Mouse (Mus musculus): Measurements from ENCODE around the gene Zfp366. TPM values are rescaled to one million over a fixed set of nuclear protein-coding genes. Genes with fewer than 3 reads are reported as not detected.

Gene Zfp366
- total RNA-seq, 2 experiments from 2014 or later = 7.5 to 12.1 TPM

DNA sequence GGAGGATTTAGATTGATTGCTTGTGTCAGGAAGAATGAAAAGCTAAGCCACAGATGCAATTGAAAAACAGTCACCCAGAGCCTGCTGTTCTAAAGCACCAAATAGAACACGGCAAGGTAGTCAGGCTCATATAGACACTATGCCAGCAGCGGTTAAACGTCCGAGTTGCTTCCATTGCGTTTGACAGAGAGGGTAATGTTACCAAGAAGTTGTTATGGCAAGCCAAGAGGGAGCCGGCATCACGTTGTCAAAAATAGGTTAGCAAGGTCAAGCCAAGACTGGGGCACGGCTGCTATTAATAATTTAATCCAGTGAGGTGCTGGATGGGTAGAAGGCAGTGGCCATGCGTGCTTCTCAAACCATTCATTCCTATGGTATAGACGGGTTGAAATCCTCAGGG, 950 bp downstream of the Zfp366 start:
- intact Hi-C loops (cut with DNase I) = no loop called here
- DNase-seq = peak in 1 of 2 experiments; percentile 44

GRCm38 (mm10) chr13:99186138-99186853, 1.7 kb downstream of the Zfp366 start:
- no peak for DNase-seq
- intact Hi-C loops (cut with DNase I) = no loop called here

DNA sequence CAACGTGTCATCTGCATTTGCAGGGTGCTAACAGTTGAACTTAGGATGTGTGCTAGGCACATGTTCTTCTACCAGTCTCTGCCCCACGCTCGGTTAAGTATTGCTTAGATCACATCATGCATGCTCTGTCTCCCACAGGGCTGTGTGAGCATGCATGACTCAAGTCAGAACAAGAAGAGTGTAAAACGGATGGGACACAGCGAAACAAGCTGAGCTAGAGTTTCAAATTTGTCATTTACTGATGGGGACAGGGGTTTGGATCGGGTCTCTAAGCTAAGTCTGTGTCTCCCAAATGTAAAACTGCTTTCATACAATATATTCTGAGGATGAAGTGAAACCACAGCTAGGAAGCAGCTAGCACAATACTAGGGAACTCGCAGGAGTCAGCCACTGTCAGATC, 2.2 kb downstream of the Zfp366 start:
- no peak for DNase-seq
- intact Hi-C loops (cut with DNase I) = no loop called here

GRCm38 (mm10) chr13:99187456-99187855, 2.8 kb downstream of the Zfp366 start:
- DNase-seq = no peak
- intact Hi-C loops (cut with DNase I) = no loop called here

GRCm38 (mm10) chr13:99188625-99189024, 4.0 kb downstream of the Zfp366 start:
- intact Hi-C loops (cut with DNase I) = loop anchor here (1.0 kb wide), 1 partner anchor 50 kb away; no protein-coding TSS in a partner anchor

GRCm38 (mm10) chr13:99189671-99190070, 5.0 kb downstream of the Zfp366 start:
- no peak for DNase-seq
- intact Hi-C loops (cut with DNase I) = loop anchor here (1.0 kb wide), 1 partner anchor 49 kb away; no protein-coding TSS in a partner anchor

More at GRCm38 (mm10) chr13:99188625-99189024, 4.0 kb downstream of the Zfp366 start:
- no peak for DNase-seq

DNA sequence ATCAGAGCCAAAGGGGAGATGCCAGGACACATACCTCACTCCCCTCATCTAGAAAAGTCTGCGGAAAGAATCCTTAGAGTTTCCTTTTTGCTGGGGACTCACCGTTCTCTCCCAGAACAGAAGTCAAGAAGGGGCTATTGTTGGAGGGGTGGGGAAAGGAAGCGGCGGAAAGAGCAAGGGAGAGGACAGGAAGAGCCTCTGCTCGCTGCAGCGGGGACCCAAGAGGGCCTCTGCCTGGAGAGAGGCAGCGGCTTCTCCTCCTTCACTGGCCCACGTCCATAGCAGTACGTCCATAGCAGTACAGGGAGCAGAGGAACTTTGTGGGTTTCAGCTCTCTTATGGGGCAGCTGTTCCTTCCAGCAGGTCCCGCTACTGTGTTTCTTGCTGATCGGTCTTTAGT, 5.8 kb downstream of the Zfp366 start:
- peak in 1 of 2 experiments; percentile 66 for DNase-seq
- intact Hi-C loops (cut with DNase I) = no loop called here

DNA sequence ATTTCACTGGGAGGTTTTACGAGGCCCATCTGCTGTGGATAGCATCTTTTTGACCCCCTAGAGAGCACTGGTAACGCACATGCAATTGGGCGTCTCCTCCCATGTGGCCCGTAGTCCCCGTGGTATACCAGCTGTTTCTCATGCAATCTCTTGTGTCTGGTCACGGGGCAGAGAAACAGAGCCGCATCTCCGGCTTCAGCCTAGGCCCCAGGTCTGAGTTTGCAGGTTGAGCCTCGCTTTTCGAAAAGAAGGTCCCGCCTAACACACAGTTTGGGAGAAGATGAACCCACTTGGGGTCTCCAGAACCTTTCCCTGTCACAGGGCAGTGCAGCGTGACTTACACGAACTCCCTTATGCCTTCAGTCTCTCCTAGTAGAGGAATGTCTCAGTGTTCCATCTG, 6.4 kb downstream of the Zfp366 start:
- DNase-seq = peak in 1 of 2 experiments; percentile 39
- intact Hi-C loops (cut with DNase I) = no loop called here

DNA sequence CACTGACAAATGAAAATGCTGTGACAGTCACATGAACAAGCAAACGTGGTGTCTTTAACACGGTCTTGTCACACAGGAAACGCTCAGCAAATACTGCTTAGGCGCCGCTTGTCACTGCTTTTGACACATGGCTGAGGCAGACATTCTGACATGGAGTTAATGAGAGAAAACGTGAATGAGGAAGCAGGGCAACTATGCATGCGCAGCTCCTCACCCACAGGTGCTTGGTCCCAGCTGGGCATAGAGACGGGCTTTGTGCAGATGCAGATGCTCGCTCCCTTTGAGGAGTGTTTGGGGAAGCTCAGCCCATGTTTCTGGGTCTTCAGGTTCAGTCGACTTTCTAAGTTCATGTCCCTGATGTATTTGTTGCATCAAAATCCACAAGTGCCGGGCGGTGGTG, 11.7 kb downstream of the Zfp366 start:
- intact Hi-C loops (cut with DNase I) = no loop called here
- no peak for DNase-seq

DNA sequence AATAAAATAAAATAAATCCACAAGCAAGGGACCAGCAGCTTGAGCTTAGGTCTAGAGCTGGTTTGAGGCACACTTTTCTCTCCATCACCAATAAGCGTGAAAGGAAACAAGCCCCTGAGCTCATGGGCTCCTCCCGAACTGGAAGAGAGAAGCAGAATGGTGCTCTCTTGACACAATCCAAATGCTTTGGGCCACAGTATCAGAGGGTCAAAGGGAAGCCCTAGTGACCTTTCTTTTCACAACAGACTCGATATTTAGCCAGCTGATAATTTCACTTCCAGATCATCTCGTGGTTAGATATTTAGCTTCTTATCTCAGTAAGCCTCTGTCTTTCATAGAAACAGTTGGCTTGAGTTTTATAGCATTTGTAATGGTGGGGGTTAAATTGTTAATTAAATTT, 12.2 kb downstream of the Zfp366 start:
- intact Hi-C loops (cut with DNase I) = no loop called here
- DNase-seq = no peak

GRCm38 (mm10) chr13:99201647-99202574, 17.3 kb downstream of the Zfp366 start:
- no peak for DNase-seq
- intact Hi-C loops (cut with DNase I) = no loop called here

DNA sequence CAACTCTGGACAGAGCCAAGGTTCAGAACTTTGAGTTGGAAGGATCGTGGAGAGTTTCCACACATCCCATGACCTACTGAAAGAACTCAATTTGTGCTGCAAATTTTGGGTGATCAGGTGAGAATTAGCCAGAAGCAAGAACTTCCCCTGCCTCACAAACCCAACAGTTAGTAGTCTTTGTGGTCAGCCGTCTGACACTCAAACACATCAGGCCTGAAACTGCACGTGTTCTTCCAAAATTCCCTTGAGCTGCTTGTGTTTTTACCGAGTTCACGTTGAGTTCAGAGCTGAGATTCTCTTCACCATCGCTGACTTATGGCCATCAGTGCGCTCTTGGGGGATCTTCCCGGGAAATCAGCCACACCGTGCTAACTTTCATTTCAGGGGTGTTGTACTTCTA, 22.6 kb downstream of the Zfp366 start:
- intact Hi-C loops (cut with DNase I) = no loop called here
- no peak for DNase-seq

DNA sequence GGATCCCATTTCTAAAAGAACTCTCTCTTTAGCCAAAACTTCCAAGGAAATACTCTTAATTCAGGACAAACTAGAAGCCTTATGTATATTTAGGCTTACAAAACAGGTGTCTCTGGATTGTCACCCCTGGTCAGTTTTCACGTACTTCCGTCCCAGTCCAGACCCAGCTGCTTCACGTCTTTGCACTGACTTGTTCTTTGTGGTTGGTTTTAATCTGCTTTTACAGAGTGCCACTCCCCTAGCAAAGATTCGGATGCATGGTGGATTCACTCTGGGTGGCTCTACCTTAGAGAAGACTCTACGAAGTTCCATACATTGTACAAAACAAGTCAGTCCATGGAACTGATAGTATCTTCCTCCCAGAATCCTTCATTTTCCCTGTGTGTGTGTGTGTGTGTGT, 25.2 kb downstream of the Zfp366 start:
- DNase-seq = no peak
- intact Hi-C loops (cut with DNase I) = no loop called here

GRCm38 (mm10) chr13:99210837-99211236, 26.2 kb downstream of the Zfp366 start:
- intact Hi-C loops (cut with DNase I) = no loop called here
- no peak for DNase-seq

DNA sequence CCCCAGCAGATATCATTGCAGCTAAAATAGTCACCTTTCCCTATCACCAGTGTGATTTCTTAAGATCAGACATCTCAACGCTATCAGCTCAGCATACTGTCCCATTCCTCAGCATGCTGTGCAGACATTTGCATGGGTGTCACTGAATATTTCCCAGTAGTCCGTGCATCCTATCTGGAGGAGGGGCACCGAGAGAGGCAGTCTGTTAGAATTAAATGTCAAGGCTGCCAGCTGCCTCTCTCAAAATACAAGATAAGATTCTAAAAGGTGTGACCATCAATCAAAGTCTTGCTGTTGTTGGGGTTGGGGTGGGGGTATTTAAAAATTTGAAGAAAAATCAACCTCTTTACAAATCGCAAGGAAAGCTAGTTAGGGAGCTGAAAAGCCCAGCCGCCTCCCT, 28.4 kb downstream of the Zfp366 start:
- no peak for DNase-seq

DNA sequence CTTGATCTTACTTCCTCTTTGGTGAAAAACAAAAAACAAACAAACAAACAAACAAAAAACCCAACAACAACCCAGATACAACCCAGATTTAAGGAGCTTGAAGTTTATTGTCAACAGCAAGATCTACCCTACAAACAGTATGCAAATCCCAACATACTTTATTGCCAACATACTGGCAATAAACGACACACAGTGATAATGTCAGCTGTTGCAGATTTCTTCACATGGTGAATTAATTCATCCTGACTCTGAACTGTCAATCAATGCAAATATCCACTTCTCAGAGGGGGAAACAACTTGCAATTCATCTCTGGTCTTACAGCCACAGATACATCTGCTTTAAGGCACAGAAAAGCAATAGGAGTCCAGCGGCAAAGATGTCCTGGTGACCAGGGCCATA, 31.4 kb downstream of the Zfp366 start:
- DNase-seq = no peak
- intact Hi-C loops (cut with DNase I) = no loop called here

More for the DNA sequence above, 28.4 kb downstream of the Zfp366 start:
- intact Hi-C loops (cut with DNase I) = no loop called here

- DNase-seq = no peak
These were observed 33.4 kb downstream of the Zfp366 start for GRCm38 (mm10) chr13:99217984-99218383.

DNA sequence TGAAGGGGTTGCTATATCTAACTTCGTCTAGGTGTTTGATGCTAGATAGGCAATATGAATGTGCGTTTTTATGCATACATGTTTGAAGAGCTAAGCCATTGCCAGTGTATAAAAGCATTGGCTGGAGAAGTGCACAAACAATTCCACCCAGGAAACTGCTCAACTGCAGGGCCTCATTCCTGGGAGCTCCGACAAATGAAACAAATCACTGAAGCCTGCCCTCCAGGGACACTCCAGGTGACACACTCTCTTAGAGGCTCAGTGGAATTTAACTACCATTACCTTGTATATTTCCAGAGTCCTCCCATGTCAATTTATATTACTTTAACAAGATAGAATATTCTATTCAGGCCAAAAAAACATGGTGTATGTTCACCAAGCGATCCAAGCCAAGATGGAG, 35.0 kb downstream of the Zfp366 start:
- DNase-seq = no peak
- intact Hi-C loops (cut with DNase I) = no loop called here

More at GRCm38 (mm10) chr13:99217984-99218383, 33.4 kb downstream of the Zfp366 start:
- intact Hi-C loops (cut with DNase I) = no loop called here

- DNase-seq = no peak
- intact Hi-C loops (cut with DNase I) = no loop called here
These were observed 37.4 kb downstream of the Zfp366 start for GRCm38 (mm10) chr13:99221996-99222395.

- intact Hi-C loops (cut with DNase I) = no loop called here
- DNase-seq = no peak
These were observed 37.9 kb downstream of the Zfp366 start for GRCm38 (mm10) chr13:99222476-99222875.

GRCm38 (mm10) chr13:99223321-99223884, 38.8 kb downstream of the Zfp366 start:
- intact Hi-C loops (cut with DNase I) = no loop called here
- DNase-seq = no peak
